Mouse (Mus musculus) heart, embryonic 10.5 days (tissue): ENCODE results near the gene Gfpt2. TPM values are rescaled to one million over a fixed set of nuclear protein-coding genes. Genes with fewer than 3 reads are reported as not detected.

Experiments used
- DNase-seq: peaks from one replicate; pipeline ENCODE4 v3.0.0-alpha.2; 2017; ENCODE audit warnings: low spot score
- H3K27ac ChIP-seq: fragments of 300-500 bp; sonication (generic); 2 replicates; pipeline ENCODE4 v1.5.1; 2016; ENCODE audit warnings: mild to moderate bottlenecking
- H3K27me3 ChIP-seq: fragments of 300-500 bp; sonication (generic); 2 replicates; pipeline ENCODE4 v1.6.1; 2016; ENCODE audit warnings: mild to moderate bottlenecking; ENCODE audit not compliant: poor library complexity, insufficient read depth, severe bottlenecking
- H3K36me3 ChIP-seq: fragments of 300-500 bp; sonication (generic); 2 replicates; pipeline ENCODE4 v1.6.1; 2016; ENCODE audit warnings: mild to moderate bottlenecking, moderate library complexity
- H3K4me1 ChIP-seq: fragments of 300-500 bp; sonication (generic); 2 replicates; pipeline ENCODE4 v1.6.1; 2016; ENCODE audit warnings: mild to moderate bottlenecking
- H3K4me3 ChIP-seq: fragments of 300-500 bp; sonication (generic); 2 replicates; pipeline ENCODE4 v1.5.1; 2016; ENCODE audit warnings: mild to moderate bottlenecking, moderate library complexity
- H3K9me3 ChIP-seq: fragments of 300-500 bp; sonication (generic); 2 replicates; pipeline ENCODE4 v1.6.1; 2016; ENCODE audit warnings: mild to moderate bottlenecking, moderate library complexity
- WGBS: fragments of 180-500 bp; shearing (Covaris S2); methylation state at CpG from one replicate; pipeline ENCODE4 v1.1.7; 2016; 5-methylcytosine and 5-hydroxymethylcytosine counted together
- polyA plus RNA-seq: library from polyadenylated mRNA; unstranded; fragments of >200 nt; fragmentation: Nextera tagmentation; extraction: Ambion mirVana; gene quantifications from 2 replicates; pipeline ENCODE4 v1.2.1, GENCODE M21; 2016

Gfpt2 gene
- polyA plus RNA-seq, 1 experiment from 2014 or later: 21.3 TPM

GRCm38 (mm10) chr11:49829176-49829745 lies 35.3 kb downstream of the Gfpt2 start:
- Histone ChIP-seq H3K9me3 (no peaks in the 10 kb centered on the region), H3K27me3 (no peaks in the 10 kb centered on the region), H3K27ac (no peak overlapping the region), H3K4me1 (no peaks in the 10 kb centered on the region), H3K4me3 (no peak overlapping the region), H3K36me3 (peaks cover 58% of the 10 kb centered on the region)
- WGBS: 69% methylated on average over 7 of the region's 7 CpGs
- no peak for DNase-seq

GRCm38 (mm10) chr11:49831980-49832379 lies 38.0 kb downstream of the Gfpt2 start:
- H3K36me3 ChIP-seq: peaks cover 62% of the 10 kb centered on the region
- H3K9me3 ChIP-seq: no peaks in the 10 kb centered on the region
- H3K4me1 ChIP-seq: no peaks in the 10 kb centered on the region
- WGBS: 78% methylated on average over 12 of the region's 12 CpGs
- no peak for DNase-seq
- H3K27me3 ChIP-seq: no peaks in the 10 kb centered on the region
- no peak overlapping the region for H3K27ac ChIP-seq
- no peak overlapping the region for H3K4me3 ChIP-seq

- Histone ChIP-seq H3K9me3 (no peaks in the 10 kb centered on the region), H3K27ac (no peak overlapping the region), H3K27me3 (no peaks in the 10 kb centered on the region), H3K4me1 (peaks cover 7% of the 10 kb centered on the region; the same call in 1 of the 2 replicates), H3K36me3 (peaks cover 69% of the 10 kb centered on the region), H3K4me3 (no peak overlapping the region)
- WGBS: 75% methylated on average over 5 of the region's 5 CpGs
- DNase-seq: no peak
Measured at GRCm38 (mm10) chr11:49832962-49833361, 39.0 kb downstream of the Gfpt2 start.

DNA sequence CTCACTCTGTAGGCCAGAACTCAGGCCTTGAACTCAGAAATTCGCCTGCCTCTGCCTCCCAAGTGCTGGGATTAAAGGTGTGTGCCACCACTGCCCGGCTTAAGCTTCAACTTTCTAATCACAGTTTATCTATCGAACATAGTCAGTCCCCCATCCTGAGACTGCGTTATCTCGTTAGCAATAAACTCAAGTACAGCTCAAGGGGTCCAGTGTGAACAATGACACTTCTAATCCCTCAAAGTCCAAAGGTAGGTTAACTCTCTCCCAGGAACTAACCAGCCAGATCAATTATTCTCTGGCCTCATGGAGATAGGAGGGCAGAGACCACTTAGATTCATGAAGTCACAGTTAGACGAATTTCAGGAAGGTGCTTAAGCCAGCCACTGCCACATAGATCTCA lies 40.3 kb downstream of the Gfpt2 start:
- no peak for DNase-seq
- Histone ChIP-seq H3K4me3 (no peak overlapping the region), H3K9me3 (no peaks in the 10 kb centered on the region), H3K27me3 (no peaks in the 10 kb centered on the region), H3K4me1 (peaks cover 10% of the 10 kb centered on the region; the same call in 1 of the 2 replicates), H3K36me3 (peaks cover 72% of the 10 kb centered on the region), H3K27ac (no peak overlapping the region)
- WGBS: 85% methylated on average over 6 of the region's 6 CpGs

GRCm38 (mm10) chr11:49835257-49835956 lies 41.4 kb downstream of the Gfpt2 start:
- Histone ChIP-seq H3K4me1 (peaks cover 10% of the 10 kb centered on the region; the same call in 1 of the 2 replicates), H3K27ac (no peak overlapping the region), H3K27me3 (no peaks in the 10 kb centered on the region), H3K4me3 (no peak overlapping the region), H3K9me3 (no peaks in the 10 kb centered on the region), H3K36me3 (peaks cover 61% of the 10 kb centered on the region)
- DNase-seq: no peak
- 87% methylated on average over 11 of the region's 11 CpGs for WGBS

DNA sequence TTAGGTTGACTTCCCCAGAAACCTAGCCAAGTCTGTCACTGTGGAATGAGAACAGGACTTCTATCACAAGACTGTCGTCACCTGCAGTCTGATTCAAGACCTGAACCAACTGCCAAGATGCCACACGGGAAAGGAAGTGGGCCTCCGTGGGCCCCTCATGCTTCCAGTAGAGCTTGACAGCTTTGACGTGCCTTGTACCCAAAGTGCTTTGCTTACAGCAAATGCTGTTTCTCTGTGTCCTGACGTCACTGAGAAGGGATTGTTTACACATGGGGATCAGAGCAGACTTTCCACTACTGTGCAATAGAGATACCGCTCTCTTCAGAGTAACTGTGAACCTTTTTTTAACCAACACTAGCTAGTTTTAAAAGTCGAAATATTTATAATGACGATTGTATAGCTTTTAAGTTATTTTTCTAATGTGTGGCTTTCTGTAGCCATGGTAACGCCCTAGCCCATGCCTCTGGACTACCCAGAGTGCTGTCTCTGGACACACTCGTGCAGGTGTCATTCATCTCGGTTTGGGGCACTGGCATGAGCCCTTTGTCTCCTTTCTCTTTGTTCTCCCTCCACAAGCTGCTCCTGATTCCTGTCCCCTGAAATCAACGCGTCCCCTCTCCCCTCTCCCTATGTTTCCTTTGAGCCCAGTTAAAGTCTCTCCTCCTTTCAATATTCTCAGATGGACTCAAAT lies 43.9 kb downstream of the Gfpt2 start:
- peaks cover 39% of the 10 kb centered on the region for H3K36me3 ChIP-seq

DNA sequence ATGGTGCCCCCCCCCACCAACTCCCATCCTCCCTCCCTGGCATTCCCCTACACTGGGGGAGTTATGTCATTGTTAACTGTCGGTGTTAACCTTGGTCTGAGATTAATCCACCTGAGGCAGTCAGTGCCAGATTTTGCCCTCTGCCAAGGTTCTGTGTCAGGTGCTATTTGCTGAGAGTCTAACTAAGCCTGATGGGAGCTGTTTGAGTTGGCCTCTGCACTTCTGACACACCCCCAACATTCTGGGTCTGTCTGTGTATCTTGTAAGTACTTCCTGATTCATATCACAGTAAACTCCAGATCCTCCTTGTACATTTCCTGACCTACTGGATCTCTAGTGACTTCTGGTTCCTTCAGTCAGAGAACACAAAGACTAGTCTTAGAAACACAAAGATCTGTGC lies 46.7 kb downstream of the Gfpt2 start:
- H3K27ac ChIP-seq: no peak overlapping the region
- DNase-seq: peak; percentile 28
- H3K4me3 ChIP-seq: no peak overlapping the region
- 0 out of 2 replicates have a peak, but pooled peaks cover 13% of the 10 kb centered on the region for H3K36me3 ChIP-seq
- peaks cover 13% of the 10 kb centered on the region for H3K4me1 ChIP-seq
- no peaks in the 10 kb centered on the region for H3K9me3 ChIP-seq
- WGBS: 72% methylated on average over 1 of the region's 1 CpGs
- H3K27me3 ChIP-seq: no peaks in the 10 kb centered on the region

More for the DNA sequence above, 43.9 kb downstream of the Gfpt2 start:
- peak; percentile 61 for DNase-seq
- no peaks in the 10 kb centered on the region for H3K27me3 ChIP-seq
- WGBS: 58% methylated on average over 13 of the region's 13 CpGs
- no peak overlapping the region for H3K27ac ChIP-seq
- H3K4me1 ChIP-seq: peaks cover 13% of the 10 kb centered on the region; the same call in 1 of the 2 replicates
- no peak overlapping the region for H3K4me3 ChIP-seq
- no peaks in the 10 kb centered on the region for H3K9me3 ChIP-seq

GRCm38 (mm10) chr11:49841886-49842285 lies 47.9 kb downstream of the Gfpt2 start:
- Histone ChIP-seq H3K27me3 (no peaks in the 10 kb centered on the region), H3K9me3 (no peaks in the 10 kb centered on the region), H3K4me3 (no peak overlapping the region), H3K4me1 (peaks cover 22% of the 10 kb centered on the region), H3K36me3 (0 out of 2 replicates have a peak, but pooled peaks cover 11% of the 10 kb centered on the region), H3K27ac (no peak overlapping the region)
- WGBS: 87% methylated on average over 1 of the region's 1 CpGs
- DNase-seq: peak; percentile 41

DNA sequence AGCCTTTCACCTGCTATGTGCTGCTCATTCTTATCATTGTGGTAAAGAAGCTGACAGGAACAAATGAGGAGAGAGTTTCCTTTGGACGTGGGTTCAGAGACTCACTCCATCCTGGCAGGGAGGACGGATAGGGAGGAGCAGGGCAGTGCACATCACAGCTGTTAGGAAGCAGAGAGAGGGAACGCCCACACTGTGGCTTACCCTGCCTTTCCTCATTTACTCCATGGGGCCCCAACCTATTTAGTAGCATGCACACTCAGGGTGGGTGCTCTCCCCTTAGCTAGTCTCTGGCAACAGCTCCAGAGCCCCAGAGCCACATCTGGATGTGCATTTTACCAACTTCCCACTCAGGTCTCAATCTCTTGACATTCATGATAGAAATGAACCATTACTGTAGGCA lies 48.7 kb downstream of the Gfpt2 start:
- no peaks in the 10 kb centered on the region for H3K9me3 ChIP-seq
- H3K27ac ChIP-seq: no peak overlapping the region
- peaks cover 24% of the 10 kb centered on the region for H3K4me1 ChIP-seq
- H3K4me3 ChIP-seq: no peak overlapping the region
- 0 out of 2 replicates have a peak, but pooled peaks cover 3% of the 10 kb centered on the region for H3K36me3 ChIP-seq
- WGBS: 44% methylated on average over 3 of the region's 3 CpGs
- H3K27me3 ChIP-seq: no peaks in the 10 kb centered on the region
- peak; percentile 71 for DNase-seq

GRCm38 (mm10) chr11:49844311-49844710 lies 50.3 kb downstream of the Gfpt2 start:
- Histone ChIP-seq H3K4me1 (peaks cover 30% of the 10 kb centered on the region), H3K27me3 (no peaks in the 10 kb centered on the region), H3K36me3 (no peaks in the 10 kb centered on the region), H3K27ac (no peak overlapping the region), H3K4me3 (no peak overlapping the region), H3K9me3 (no peaks in the 10 kb centered on the region)
- 84% methylated on average over 10 of the region's 10 CpGs for WGBS
- DNase-seq: peak; percentile 65

DNA sequence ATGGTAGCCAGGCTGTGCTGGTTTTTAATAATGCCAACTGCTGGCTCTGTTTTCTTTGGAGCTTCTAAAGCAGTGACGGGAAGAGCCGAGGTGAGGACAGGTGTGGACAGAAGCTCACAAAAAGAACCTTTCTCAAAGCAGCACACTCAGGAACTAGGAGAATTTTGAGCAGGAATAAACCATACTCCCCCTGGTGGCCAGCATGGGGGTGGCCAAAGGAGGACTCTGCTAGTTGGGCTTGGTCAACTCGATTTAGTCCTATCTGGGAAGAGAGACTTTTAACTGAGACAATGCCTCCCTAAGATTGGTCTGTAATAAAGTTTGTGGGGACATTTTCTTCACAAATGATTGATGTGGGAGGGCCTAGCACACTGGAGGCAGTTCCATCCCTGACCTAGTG lies 51.0 kb downstream of the Gfpt2 start:
- peak; percentile 84 for DNase-seq
- WGBS: 46% methylated on average over 3 of the region's 3 CpGs
- H3K9me3 ChIP-seq: no peaks in the 10 kb centered on the region
- H3K27me3 ChIP-seq: no peaks in the 10 kb centered on the region
- no peak overlapping the region for H3K27ac ChIP-seq
- peaks cover 2% of the 10 kb centered on the region for H3K36me3 ChIP-seq
- no peak overlapping the region for H3K4me3 ChIP-seq
- peaks cover 30% of the 10 kb centered on the region for H3K4me1 ChIP-seq

- Histone ChIP-seq H3K27me3 (no peaks in the 10 kb centered on the region), H3K4me1 (peaks cover 30% of the 10 kb centered on the region), H3K36me3 (peaks cover 9% of the 10 kb centered on the region), H3K27ac (peak overlapping the region; percentile 95), H3K9me3 (no peaks in the 10 kb centered on the region), H3K4me3 (peak overlapping the region; percentile 97)
- DNase-seq: no peak
- WGBS: 30% methylated on average over 11 of the region's 11 CpGs
Measured at GRCm38 (mm10) chr11:49845958-49846357, 52.0 kb downstream of the Gfpt2 start.
